Mouse (Mus musculus) kidney, postnatal 10 days (tissue): ENCODE measurements at regions not wholly inside any gene's neighbourhood (a gene's known extent, or its start where the extent isn't known, plus 50 kb on each side); places are given as distances from the start of the nearest gene placed in this dataset.

Source experiments
- DNase-seq: peaks from one replicate; pipeline ENCODE4 v3.0.0; 2021; ENCODE audit warnings: mixed read lengths

GRCm38 (mm10) chr5:85677872-85678271, 387.5 kb downstream of the Cenpc1 start:
- DNase-seq: no peak

- no peak for DNase-seq
Measured at GRCm38 (mm10) chr5:85671121-85671520, 394.3 kb downstream of the Cenpc1 start.

GRCm38 (mm10) chr5:85661487-85661886, 403.9 kb downstream of the Cenpc1 start:
- no peak for DNase-seq

GRCm38 (mm10) chr5:85621078-85621477, 444.3 kb downstream of the Cenpc1 start:
- DNase-seq: no peak

- no peak for DNase-seq
Measured at GRCm38 (mm10) chr5:85614783-85615182, 450.6 kb downstream of the Cenpc1 start.

GRCm38 (mm10) chr5:85612606-85613005, 452.8 kb downstream of the Cenpc1 start:
- DNase-seq: no peak

- no peak for DNase-seq
Measured at GRCm38 (mm10) chr5:85609104-85609503, 456.3 kb downstream of the Cenpc1 start.

- no peak for DNase-seq
Measured at GRCm38 (mm10) chr5:85598164-85598563, 467.2 kb downstream of the Cenpc1 start.

GRCm38 (mm10) chr5:85595082-85595447, 470.3 kb downstream of the Cenpc1 start:
- DNase-seq: no peak

- no peak for DNase-seq
Measured at GRCm38 (mm10) chr5:85594413-85595081, 470.8 kb downstream of the Cenpc1 start.

- no peak for DNase-seq
Measured at GRCm38 (mm10) chr5:85592236-85592635, 473.1 kb downstream of the Cenpc1 start.

- DNase-seq: peak; percentile 46
Measured at GRCm38 (mm10) chr5:85586727-85587126, 478.7 kb downstream of the Cenpc1 start.

GRCm38 (mm10) chr5:85572531-85572930, 492.9 kb downstream of the Cenpc1 start:
- no peak for DNase-seq

- DNase-seq: no peak
Measured at GRCm38 (mm10) chr5:85571967-85572366, 493.4 kb downstream of the Cenpc1 start.

- DNase-seq: no peak
Measured at GRCm38 (mm10) chr5:85571381-85571780, 494.0 kb downstream of the Cenpc1 start.

- no peak for DNase-seq
Measured at GRCm38 (mm10) chr5:85536329-85536728, 529.1 kb downstream of the Cenpc1 start.

GRCm38 (mm10) chr5:85525385-85526194, 539.8 kb downstream of the Cenpc1 start:
- no peak for DNase-seq

GRCm38 (mm10) chr5:85505244-85505643, 560.1 kb downstream of the Cenpc1 start:
- DNase-seq: no peak

- no peak for DNase-seq
Measured at GRCm38 (mm10) chr5:85497261-85497660, 568.1 kb downstream of the Cenpc1 start.

GRCm38 (mm10) chr5:85485733-85486322, 579.6 kb downstream of the Cenpc1 start:
- no peak for DNase-seq

GRCm38 (mm10) chr5:85485157-85485556, 580.2 kb downstream of the Cenpc1 start:
- no peak for DNase-seq

GRCm38 (mm10) chr5:85467811-85468210, 597.6 kb downstream of the Cenpc1 start:
- DNase-seq: no peak

GRCm38 (mm10) chr5:85467151-85467550, 598.2 kb downstream of the Cenpc1 start:
- DNase-seq: no peak
